ENCODE assay signal across 10 mouse cellular contexts in genomic region chr3:94364154-94364526, GRCm38 (mm10). TPM values are rescaled to one million over a fixed set of nuclear protein-coding genes. Genes with fewer than 3 reads are reported as not detected.
A peak's percentile ranks its signal among the peaks of the same experiment; 100 is the strongest.
DNase-seq lines count a peak whose midpoint lies in the region; ATAC-seq and TF ChIP-seq lines count a peak whose summit lies in the region.
"Had no signal": no experiment of that assay in that cellular context is flagged by ENCODE, and none has a peak within 500 bp of the region (broad histone marks: within the 10 kb centered on the region; RNA-seq: fewer than 3 reads in every experiment).

No protein-coding gene starts in this region.

- H3K4me1 ChIP-seq in heart, embryonic 11.5 days (ENCODE audit: control insufficient read depth, insufficient read depth, low read length), result no peaks in the 10 kb centered on the region
- no peaks in the 10 kb centered on the region for H3K4me1 ChIP-seq in forebrain, postnatal 0 days (ENCODE audit: insufficient read depth)
- H3K4me1 ChIP-seq in liver, embryonic 15.5 days (replicated peaks), result no peaks in the 10 kb centered on the region

- peak overlapping the region; percentile 55 for H3K4me3 ChIP-seq in heart, embryonic 11.5 days (ENCODE audit: low read depth, low read length)
- peak overlapping the region; percentile 48 for H3K4me3 ChIP-seq in forebrain, postnatal 0 days (ENCODE audit: low read depth, low read length)
- H3K4me3 ChIP-seq in liver, embryonic 15.5 days (replicated peaks), result peak overlapping the region; percentile 43
- H3K4me3 ChIP-seq: myocyte had no signal

- H3K9ac ChIP-seq in heart, embryonic 11.5 days (ENCODE audit: low read depth, low read length), result peak overlapping the region; percentile 70
- peak overlapping the region; percentile 78 for H3K9ac ChIP-seq in forebrain, postnatal 0 days
- H3K9ac ChIP-seq in liver, embryonic 15.5 days, result no peak overlapping the region

- 5% methylated on average over 23 of the region's 23 CpGs for WGBS in heart, embryonic 11.5 days (ENCODE audit: insufficient replicate concordance)
- 4% methylated on average over 22 of the region's 23 CpGs for WGBS in forebrain, postnatal 0 days
- 5% methylated on average over 23 of the region's 23 CpGs for WGBS in liver, embryonic 15.5 days (ENCODE audit: insufficient replicate concordance)

- H3K36me3 ChIP-seq in heart, embryonic 11.5 days (ENCODE audit: control insufficient read depth, insufficient read depth, low read length), result no peaks in the 10 kb centered on the region
- H3K36me3 ChIP-seq in forebrain, postnatal 0 days (ENCODE audit: insufficient read depth), result no peaks in the 10 kb centered on the region
- no peaks in the 10 kb centered on the region for H3K36me3 ChIP-seq in liver, embryonic 15.5 days (replicated peaks)

- peak overlapping the region; percentile 95 for H3K4me2 ChIP-seq in heart, embryonic 11.5 days
- peak overlapping the region; percentile 72 for H3K4me2 ChIP-seq in forebrain, postnatal 0 days (ENCODE audit: low read depth)
- peak overlapping the region; percentile 66 for H3K4me2 ChIP-seq in liver, embryonic 15.5 days

- no peak for DNase-seq in heart, adult 8-10 months (ENCODE audit: low spot score)
- peak; percentile 14 for DNase-seq in R1 (ENCODE audit: low read depth, low spot score)
- DNase-seq in forebrain, postnatal 0 days, result no peak
- no peak for DNase-seq in left cerebral cortex, postnatal 36 days (ENCODE audit: low spot score in 2 of 2)
- DNase-seq in spleen, postnatal 36 days (ENCODE audit: low spot score in 2 of 2), result no peak
- DNase-seq in frontal cortex, adult 2 months (ENCODE audit: extremely low spot score in 1 of 2, low spot score in 1 of 2), result no peak

- H3K9me3 ChIP-seq in heart, embryonic 11.5 days (replicated peaks; ENCODE audit: control insufficient read depth, low read length), result no peaks in the 10 kb centered on the region
- H3K9me3 ChIP-seq in forebrain, postnatal 0 days (ENCODE audit: low read length), result no peaks in the 10 kb centered on the region
- no peaks in the 10 kb centered on the region for H3K9me3 ChIP-seq in liver, embryonic 15.5 days (replicated peaks)

- H3K27ac ChIP-seq in heart, embryonic 11.5 days (ENCODE audit: low read depth, low read length), result no peak overlapping the region
- peak overlapping the region; percentile 35 for H3K27ac ChIP-seq in forebrain, postnatal 0 days (ENCODE audit: low read depth, low read length)
- no peak overlapping the region for H3K27ac ChIP-seq in liver, embryonic 15.5 days (replicated peaks)

- no peak for TF ChIP-seq CTCF in forebrain, postnatal 0 days (IDR thresholded peaks at IDR 0.05; ENCODE audit: low read depth)

- H3K27me3 ChIP-seq in heart, embryonic 11.5 days (ENCODE audit: control insufficient read depth, insufficient read depth, low read length), result peaks cover 43% of the 10 kb centered on the region
- no peaks in the 10 kb centered on the region for H3K27me3 ChIP-seq in forebrain, postnatal 0 days (ENCODE audit: insufficient read depth, low read length)
- H3K27me3 ChIP-seq in liver, embryonic 15.5 days, result peaks cover 57% of the 10 kb centered on the region

- intact Hi-C loops in left cerebral cortex, postnatal 36 days (cut with DNase I), result loop anchor here (10.0 kb wide), 1 partner anchor 241 kb away; no protein-coding TSS in a partner anchor

- peak; percentile 6; the same call in 1 of the 2 replicates for ATAC-seq in heart, embryonic 11.5 days (replicated peaks; ENCODE audit: insufficient number of reproducible peaks, low FRiP score, low TSS enrichment)
- peak; percentile 55 for ATAC-seq in forebrain, postnatal 0 days
- no peak for ATAC-seq in liver, embryonic 15.5 days (ENCODE audit: insufficient read depth)

RNA-seq across cellular contexts. Expression of gene C2cd4d, which starts 1.9 kb away (rescaled TPM):
- polyA plus RNA-seq in heart, embryonic 11.5 days (2014; fragmentation: Nextera tagmentation; extraction: Ambion mirVana), result 0.59 and 0.89 TPM in 2 replicates
- total RNA-seq in heart, adult 8-10 months (2022), result under 1 TPM in 2 of 4 experiments, not detected in 2; 0.31 to 0.46 TPM
- 0.62 and 3.0 TPM in 2 replicates for total RNA-seq in forebrain, postnatal 0 days (2014; rRNA removed)
- polyA plus RNA-seq in forebrain, postnatal 0 days (2015; fragmentation: Nextera tagmentation; extraction: Ambion mirVana), result 1.7 TPM in 2 replicates
- polyA plus RNA-seq in liver, embryonic 15.5 days (2015; fragmentation: Nextera tagmentation; extraction: Ambion mirVana), result 0.06 and 0.17 TPM in 2 replicates
- total RNA-seq in left cerebral cortex, postnatal 36 days (2021), result under 1 TPM; 0.32 to 0.82 TPM
- 1.4 and 1.5 TPM in 2 replicates for polyA plus RNA-seq in frontal cortex, adult 2 months (2012; rRNA removed)
- polyA plus RNA-seq: erythroblast, embryonic 14.5 days; myocyte had no signal

RNA-seq across cellular contexts. Expression of gene Rorc, which starts 8.5 kb away (rescaled TPM):
- polyA plus RNA-seq in heart, embryonic 11.5 days (2014; fragmentation: Nextera tagmentation; extraction: Ambion mirVana), result 0.41 and 0.44 TPM in 2 replicates
- total RNA-seq in heart, adult 8-10 months (2022), result 10 to 100 TPM; 36.3 to 53.0 (median 47.2) TPM
- total RNA-seq in forebrain, postnatal 0 days (2014; rRNA removed), result 0.29 and 0.46 TPM in 2 replicates
- 0.25 and 0.27 TPM in 2 replicates for polyA plus RNA-seq in forebrain, postnatal 0 days (2015; fragmentation: Nextera tagmentation; extraction: Ambion mirVana)
- polyA plus RNA-seq in liver, embryonic 15.5 days (2015; fragmentation: Nextera tagmentation; extraction: Ambion mirVana), result 1.1 and 1.4 TPM in 2 replicates
- total RNA-seq in left cerebral cortex, postnatal 36 days (2021), result 1 to 10 TPM in 1 of 2 experiments, under 1 TPM in 1; 0.59 to 1.0 TPM
- 0.95 and 1.1 TPM in 2 replicates for polyA plus RNA-seq in frontal cortex, adult 2 months (2012; rRNA removed)
- polyA plus RNA-seq: erythroblast, embryonic 14.5 days had no signal

RNA-seq across cellular contexts. Expression of gene Them5, which starts 22.2 kb away (rescaled TPM):
- 0.17 TPM in 1 of 2 replicates, not detected in the other for polyA plus RNA-seq in heart, embryonic 11.5 days (2014; fragmentation: Nextera tagmentation; extraction: Ambion mirVana)
- total RNA-seq in heart, adult 8-10 months (2022), result not detected
- not detected in 2 replicates for total RNA-seq in forebrain, postnatal 0 days (2014; rRNA removed)
- 0.11 TPM in 1 of 2 replicates, not detected in the other for polyA plus RNA-seq in forebrain, postnatal 0 days (2015; fragmentation: Nextera tagmentation; extraction: Ambion mirVana)
- not detected in 2 replicates for polyA plus RNA-seq in liver, embryonic 15.5 days (2015; fragmentation: Nextera tagmentation; extraction: Ambion mirVana)
- total RNA-seq in left cerebral cortex, postnatal 36 days (2021), result not detected
- not detected in 2 replicates for polyA plus RNA-seq in frontal cortex, adult 2 months (2012; rRNA removed)
- polyA plus RNA-seq: erythroblast, embryonic 14.5 days; myocyte had no signal

RNA-seq across cellular contexts. Expression of gene Lingo4, which starts 34.2 kb away (rescaled TPM):
- polyA plus RNA-seq in heart, embryonic 11.5 days (2014; fragmentation: Nextera tagmentation; extraction: Ambion mirVana), result not detected in 2 replicates
- total RNA-seq in heart, adult 8-10 months (2022), result under 1 TPM in 3 of 4 experiments, not detected in 1; 0.14 to 0.37 (median 0.17) TPM
- 1.0 TPM in 2 replicates for total RNA-seq in forebrain, postnatal 0 days (2014; rRNA removed)
- polyA plus RNA-seq in forebrain, postnatal 0 days (2015; fragmentation: Nextera tagmentation; extraction: Ambion mirVana), result 0.43 and 1.2 TPM in 2 replicates
- polyA plus RNA-seq in liver, embryonic 15.5 days (2015; fragmentation: Nextera tagmentation; extraction: Ambion mirVana), result 0.02 TPM in 1 of 2 replicates, not detected in the other
- under 1 TPM; 0.72 to 0.97 TPM for total RNA-seq in left cerebral cortex, postnatal 36 days (2021)
- 0.40 and 0.55 TPM in 2 replicates for polyA plus RNA-seq in frontal cortex, adult 2 months (2012; rRNA removed)
- polyA plus RNA-seq: erythroblast, embryonic 14.5 days; myocyte had no signal

RNA-seq across cellular contexts. Expression of gene Tdrkh, which starts 48.9 kb away (rescaled TPM):
- polyA plus RNA-seq in heart, embryonic 11.5 days (2014; fragmentation: Nextera tagmentation; extraction: Ambion mirVana), result 8.4 and 8.7 TPM in 2 replicates
- total RNA-seq in heart, adult 8-10 months (2022), result 1 to 10 TPM; 4.5 to 7.0 (median 6.1) TPM
- 9.8 and 13.6 TPM in 2 replicates for total RNA-seq in forebrain, postnatal 0 days (2014; rRNA removed)
- 43.8 and 49.2 TPM in 2 replicates for polyA plus RNA-seq in forebrain, postnatal 0 days (2015; fragmentation: Nextera tagmentation; extraction: Ambion mirVana)
- polyA plus RNA-seq in liver, embryonic 15.5 days (2015; fragmentation: Nextera tagmentation; extraction: Ambion mirVana), result 8.7 and 9.9 TPM in 2 replicates
- total RNA-seq in left cerebral cortex, postnatal 36 days (2021), result 10 to 100 TPM; 35.2 to 36.7 TPM
- polyA plus RNA-seq in frontal cortex, adult 2 months (2012; rRNA removed), result 15.5 and 17.0 TPM in 2 replicates
